Mouse (Mus musculus) kidney, embryonic 16.5 days (tissue): ENCODE data around the gene Itgal. TPM values are rescaled to one million over a fixed set of nuclear protein-coding genes. Genes with fewer than 3 reads are reported as not detected.

Experiments
- ATAC-seq: fragments of 200-750 bp; cut with Nextera tagmentation; 2 replicates; pipeline ENCODE4 v1.8.0; 2017; ENCODE audit warnings: moderate TSS enrichment; ENCODE audit not compliant: low FRiP score, low TSS enrichment
- H3K27ac ChIP-seq: fragments of 300-500 bp; sonication (generic); 2 replicates; pipeline ENCODE4 v1.5.1; 2014; ENCODE audit warnings: low read length
- H3K27me3 ChIP-seq: fragments of 300-500 bp; sonication (generic); 2 replicates; pipeline ENCODE4 v1.6.1; 2014; ENCODE audit warnings: low read length, control low read depth, mixed read lengths; ENCODE audit not compliant: insufficient read depth
- H3K36me3 ChIP-seq: fragments of 300-500 bp; sonication (generic); 2 replicates; pipeline ENCODE4 v1.6.1; 2014; ENCODE audit warnings: low read length, control low read depth, mixed read lengths; ENCODE audit not compliant: insufficient read depth
- H3K4me1 ChIP-seq: fragments of 300-500 bp; sonication (generic); 2 replicates; pipeline ENCODE4 v1.6.1; 2014; ENCODE audit warnings: low read length, control low read depth, mixed read lengths; ENCODE audit not compliant: insufficient read depth
- H3K4me2 ChIP-seq: fragments of 300-500 bp; sonication (generic); replicated peaks from 2 replicates; pipeline ENCODE4 v1.6.1; 2014; ENCODE audit warnings: low read depth, low read length
- H3K4me3 ChIP-seq: fragments of 300-500 bp; sonication (generic); 2 replicates; pipeline ENCODE4 v1.5.1; 2014; ENCODE audit warnings: mild to moderate bottlenecking, low read length
- H3K9ac ChIP-seq: fragments of 300-500 bp; sonication (generic); replicated peaks from 2 replicates; pipeline ENCODE4 v1.6.1; 2014; ENCODE audit warnings: low read length
- H3K9me3 ChIP-seq: fragments of 300-500 bp; sonication (generic); 2 replicates; pipeline ENCODE4 v1.6.1; 2016; ENCODE audit warnings: low read length, control low read depth
- WGBS: fragments of 180-500 bp; shearing (Covaris S2); extraction: QIAGEN DNeasy Blood & Tissue Kit; methylation state at CpG from one replicate; pipeline ENCODE4 v1.1.7; 2014; 5-methylcytosine and 5-hydroxymethylcytosine counted together
- polyA plus RNA-seq: library from polyadenylated mRNA; unstranded; fragments of >200 nt; fragmentation: Nextera tagmentation; extraction: Ambion mirVana; gene quantifications from 2 replicates; pipeline ENCODE4 v1.2.1, GENCODE M21; 2015

Gene Itgal
- polyA plus RNA-seq, 1 experiment from 2014 or later, result 1.0 TPM

DNA sequence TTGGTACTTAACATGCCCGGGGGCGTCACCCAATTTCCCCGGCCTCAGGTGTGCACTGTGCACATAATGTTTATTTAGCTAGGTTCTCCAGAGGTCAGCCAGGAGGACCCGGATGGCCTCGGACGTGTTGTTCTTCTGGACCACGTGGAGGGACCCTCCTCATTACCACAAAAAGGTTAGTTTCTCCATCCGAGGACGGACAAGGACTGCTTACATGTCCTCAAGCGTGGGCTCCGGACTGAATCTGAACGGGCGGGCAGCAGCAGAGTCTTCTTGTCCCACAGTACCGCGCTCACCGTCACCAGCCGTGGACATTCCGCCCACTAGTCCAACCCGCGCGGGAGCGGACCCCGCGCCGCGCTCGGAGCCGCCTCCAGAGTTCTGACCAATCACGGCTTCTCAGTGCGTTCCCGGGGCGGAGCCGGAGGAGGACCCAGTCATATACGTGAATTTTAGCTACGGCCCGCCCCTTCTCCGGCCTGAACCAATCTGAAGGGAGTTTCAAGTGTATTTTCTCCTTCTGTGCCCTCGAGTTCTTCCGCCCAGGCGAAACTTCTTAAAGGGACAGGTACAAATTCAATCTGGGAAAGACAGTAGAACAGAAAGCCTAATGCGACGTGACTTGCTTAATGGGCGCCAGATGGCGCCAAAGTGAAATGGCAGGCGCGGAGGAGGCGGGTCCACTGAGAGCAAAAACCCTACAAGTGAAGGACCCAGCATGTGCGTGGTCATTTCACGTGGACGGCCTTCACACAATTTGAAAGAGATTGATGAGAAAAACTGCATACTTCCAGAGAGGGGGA, 35.5 kb upstream of the Itgal start, which contains the start of gene Dctpp1:
TSS of gene Dctpp1 (minus strand) at position 401 of the 803 bp plus-strand sequence.
- WGBS, result 0% methylated on average over 50 of the region's 50 CpGs
- peak; percentile 98 for ATAC-seq
- Histone ChIP-seq H3K9me3 (no peaks in the 10 kb centered on the region), H3K4me1 (peaks cover 18% of the 10 kb centered on the region), H3K4me2 (peak within 1 kb of the TSS; percentile 90), H3K36me3 (peaks cover 16% of the 10 kb centered on the region), H3K4me3 (peak within 1 kb of the TSS; percentile 76), H3K27ac (peak within 1 kb of the TSS; percentile 16; the same call in 1 of the 2 replicates), H3K27me3 (no peaks in the 10 kb centered on the region), H3K9ac (peak within 1 kb of the TSS; percentile 77)

DNA sequence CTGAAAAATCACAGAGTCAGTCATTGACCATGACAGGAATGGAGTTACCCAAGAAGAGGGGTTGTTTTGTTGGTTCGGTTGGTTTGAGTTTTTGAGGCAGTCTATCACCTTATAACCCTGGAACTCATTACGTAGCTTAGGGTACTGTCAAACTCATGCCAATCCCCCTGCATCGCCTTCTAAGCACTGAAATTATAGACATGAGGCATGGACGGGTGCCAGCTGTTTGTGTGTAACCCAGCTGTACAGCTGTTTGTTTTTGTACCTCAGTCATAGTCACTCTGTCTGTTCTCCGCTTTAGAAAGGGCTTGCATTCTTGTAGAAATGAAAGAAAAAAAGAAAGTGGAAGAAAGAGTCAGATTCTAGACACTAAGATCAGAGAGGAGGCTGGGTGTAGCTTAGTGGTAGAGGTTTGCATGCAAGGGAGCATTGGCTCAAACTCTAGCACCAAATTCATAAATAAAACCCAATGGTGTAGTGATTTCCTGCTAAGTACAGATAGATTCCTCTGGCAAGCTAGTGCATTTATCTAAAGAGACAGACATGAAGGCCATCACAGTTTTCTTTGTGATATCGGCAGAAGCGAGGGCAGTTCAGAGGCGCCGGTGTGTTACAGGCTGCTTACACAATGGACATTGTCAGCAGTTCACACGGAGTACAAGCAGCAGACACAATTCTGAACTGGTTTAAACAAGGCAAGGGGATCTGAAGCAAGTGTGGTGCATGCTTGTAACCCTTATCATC, 33.7 kb upstream of the Itgal start:
- no peak for ATAC-seq
- Histone ChIP-seq H3K9ac (no peak overlapping the region), H3K9me3 (no peaks in the 10 kb centered on the region), H3K27ac (no peak overlapping the region), H3K4me2 (no peak overlapping the region), H3K27me3 (no peaks in the 10 kb centered on the region), H3K4me3 (no peak overlapping the region), H3K36me3 (peaks cover 8% of the 10 kb centered on the region; the same call in 1 of the 2 replicates), H3K4me1 (peaks cover 18% of the 10 kb centered on the region)
- 73% methylated on average over 10 of the region's 10 CpGs for WGBS

- Histone ChIP-seq H3K9ac (no peak overlapping the region), H3K27ac (no peak overlapping the region), H3K4me1 (peaks cover 18% of the 10 kb centered on the region), H3K4me2 (no peak overlapping the region), H3K4me3 (no peak overlapping the region), H3K27me3 (no peaks in the 10 kb centered on the region), H3K36me3 (0 out of 2 replicates have a peak, but pooled peaks cover 3% of the 10 kb centered on the region), H3K9me3 (peaks cover 3% of the 10 kb centered on the region; the same call in 1 of the 2 replicates)
- no peak for ATAC-seq
- 89% methylated on average over 3 of the region's 3 CpGs for WGBS
Measured at GRCm38 (mm10) chr7:127263526-127263925, 32.5 kb upstream of the Itgal start.

DNA sequence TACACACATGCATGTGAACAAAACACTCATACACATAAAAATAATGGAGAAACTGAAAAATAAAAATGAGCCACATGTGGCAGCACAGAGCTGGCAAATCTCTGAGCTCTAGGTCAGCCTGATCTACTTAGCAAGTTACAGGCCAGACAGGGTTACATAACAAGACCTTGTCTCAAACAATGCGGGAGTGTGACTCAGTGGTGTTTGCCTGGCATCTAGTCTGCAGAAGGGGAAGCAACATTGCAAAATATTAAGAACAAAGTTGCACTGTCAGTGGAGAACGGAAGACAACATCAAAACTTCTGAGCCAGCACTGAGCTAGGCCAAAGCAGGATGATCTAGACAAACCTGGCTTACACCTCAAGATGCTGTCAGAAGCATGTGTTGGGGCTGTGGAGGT, 25.8 kb upstream of the Itgal start:
- 92% methylated on average over 2 of the region's 2 CpGs for WGBS
- H3K9me3 ChIP-seq, result peaks cover 7% of the 10 kb centered on the region
- H3K27ac ChIP-seq, result no peak overlapping the region
- no peak overlapping the region for H3K4me2 ChIP-seq
- peaks cover 16% of the 10 kb centered on the region; the same call in 1 of the 2 replicates for H3K4me1 ChIP-seq
- H3K4me3 ChIP-seq, result no peak overlapping the region
- peaks cover 40% of the 10 kb centered on the region for H3K36me3 ChIP-seq
- H3K9ac ChIP-seq, result no peak overlapping the region
- no peak for ATAC-seq
- H3K27me3 ChIP-seq, result no peaks in the 10 kb centered on the region

DNA sequence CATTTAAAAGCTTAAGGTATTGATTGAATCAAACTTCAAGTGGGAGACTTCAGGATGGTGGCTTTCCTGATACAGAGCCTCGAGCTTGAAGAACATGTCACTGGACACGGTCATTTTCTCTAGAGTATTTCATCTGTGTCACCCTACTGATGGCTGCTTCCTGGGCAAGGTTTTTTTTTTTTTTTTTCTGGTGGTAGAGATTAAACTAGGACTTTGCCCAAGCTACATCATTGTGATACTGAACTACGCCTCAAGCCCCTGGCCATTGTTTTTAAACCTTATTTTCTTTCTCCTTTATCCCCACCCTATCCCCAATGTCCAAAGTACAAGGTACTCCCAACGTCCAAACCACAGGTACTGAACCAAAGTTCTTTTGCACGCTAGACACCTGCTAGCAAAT, 25.4 kb upstream of the Itgal start:
- Histone ChIP-seq H3K9me3 (peaks cover 7% of the 10 kb centered on the region), H3K36me3 (peaks cover 40% of the 10 kb centered on the region), H3K4me2 (no peak overlapping the region), H3K4me3 (no peak overlapping the region), H3K27ac (no peak overlapping the region), H3K27me3 (no peaks in the 10 kb centered on the region), H3K9ac (no peak overlapping the region), H3K4me1 (peaks cover 16% of the 10 kb centered on the region; the same call in 1 of the 2 replicates)
- 94% methylated on average over 5 of the region's 5 CpGs for WGBS
- no peak for ATAC-seq

- no peak overlapping the region for H3K27ac ChIP-seq
- peaks cover 7% of the 10 kb centered on the region for H3K9me3 ChIP-seq
- 95% methylated on average over 4 of the region's 4 CpGs for WGBS
- no peak for ATAC-seq
- peaks cover 40% of the 10 kb centered on the region for H3K36me3 ChIP-seq
- peak overlapping the region; percentile 6; the same call in 1 of the 2 replicates for H3K4me3 ChIP-seq
- H3K4me2 ChIP-seq, result no peak overlapping the region
- no peaks in the 10 kb centered on the region for H3K27me3 ChIP-seq
- H3K4me1 ChIP-seq, result peaks cover 17% of the 10 kb centered on the region; the same call in 1 of the 2 replicates
- no peak overlapping the region for H3K9ac ChIP-seq
Measured at GRCm38 (mm10) chr7:127271093-127271492, 25.0 kb upstream of the Itgal start.

DNA sequence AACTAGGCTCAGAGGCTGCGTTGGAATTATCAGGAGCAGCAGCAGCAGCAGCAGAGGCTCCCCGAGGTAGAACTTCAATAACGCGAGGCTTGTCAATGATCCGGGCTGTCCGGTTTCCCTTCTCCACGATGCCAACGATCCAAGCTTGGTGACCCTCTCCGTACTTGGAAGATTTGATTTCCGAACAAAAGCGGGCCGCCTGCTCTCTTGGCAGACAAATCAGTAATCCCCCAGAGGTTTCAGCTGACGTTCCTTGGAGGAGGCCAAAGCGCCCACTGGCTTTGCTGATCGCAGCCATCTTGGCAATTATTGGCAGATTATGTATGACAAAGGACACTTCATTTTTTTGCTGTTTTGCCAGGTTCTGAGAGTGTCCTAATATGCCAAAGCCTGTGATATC, 23.5 kb upstream of the Itgal start:
- Histone ChIP-seq H3K27me3 (no peaks in the 10 kb centered on the region), H3K4me3 (peak overlapping the region; percentile 93), H3K9me3 (peaks cover 7% of the 10 kb centered on the region), H3K27ac (no peak overlapping the region), H3K4me1 (peaks cover 31% of the 10 kb centered on the region), H3K36me3 (peaks cover 40% of the 10 kb centered on the region), H3K9ac (0 out of 2 replicates have a peak overlapping the region, but pooled peaks have one; percentile 94), H3K4me2 (peak overlapping the region; percentile 86)
- 95% methylated on average over 15 of the region's 15 CpGs for WGBS
- no peak for ATAC-seq

DNA sequence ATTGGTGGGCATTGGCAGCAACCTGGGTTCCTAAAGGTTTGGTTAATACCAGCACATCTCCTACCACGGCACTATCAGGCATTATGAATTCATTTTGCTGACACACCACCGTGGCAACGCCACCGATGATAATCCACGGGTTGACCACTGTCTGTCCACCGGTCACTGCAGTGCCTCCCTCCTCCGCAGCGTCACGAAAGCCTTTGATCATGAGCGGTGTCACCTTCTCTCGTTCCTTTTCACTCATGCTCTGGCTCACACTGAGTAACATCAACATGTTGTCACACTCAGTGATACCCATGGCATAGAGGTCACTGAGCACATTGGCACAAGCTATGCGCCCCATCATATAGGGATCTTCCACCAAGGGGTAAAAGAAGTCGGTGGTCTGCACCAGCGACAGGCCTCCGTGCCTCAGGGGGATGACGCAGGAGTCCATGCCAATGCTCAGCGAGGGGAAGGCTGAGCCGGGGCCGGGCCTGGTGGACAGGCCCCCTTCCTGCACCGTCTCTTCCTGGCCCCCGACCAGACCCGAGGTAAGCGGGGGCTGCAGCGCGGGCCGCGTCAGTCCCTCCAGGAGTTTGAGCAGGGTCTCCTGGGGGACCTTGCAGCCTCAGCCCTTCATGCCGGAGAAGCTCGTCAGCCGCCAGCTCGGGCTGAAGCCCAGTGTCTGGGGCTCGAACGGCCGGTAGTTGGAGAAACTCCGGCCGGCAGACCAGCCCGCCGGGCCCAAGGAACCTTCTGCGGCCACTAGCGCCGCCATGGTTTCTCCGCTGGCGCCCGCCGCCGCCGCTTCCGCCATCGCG, 22.7 kb upstream of the Itgal start:
- 10% methylated on average over 49 of the region's 50 CpGs for WGBS
- ATAC-seq, result peak; percentile 71
- peak overlapping the region; percentile 93 for H3K4me3 ChIP-seq
- H3K9me3 ChIP-seq, result peaks cover 6% of the 10 kb centered on the region
- H3K27ac ChIP-seq, result peak overlapping the region; percentile 92
- peak overlapping the region; percentile 86 for H3K4me2 ChIP-seq
- H3K36me3 ChIP-seq, result peaks cover 38% of the 10 kb centered on the region
- H3K4me1 ChIP-seq, result peaks cover 36% of the 10 kb centered on the region
- peak overlapping the region; percentile 94 for H3K9ac ChIP-seq
- H3K27me3 ChIP-seq, result no peaks in the 10 kb centered on the region
